Mouse (Mus musculus) cerebellum, adult 11 months (tissue): Measurements from ENCODE around the gene Snrpa1.

Experiments
- DNase-seq: peaks from one replicate; pipeline ENCODE4 v3.0.0; 2022

Snrpa1 gene

DNA sequence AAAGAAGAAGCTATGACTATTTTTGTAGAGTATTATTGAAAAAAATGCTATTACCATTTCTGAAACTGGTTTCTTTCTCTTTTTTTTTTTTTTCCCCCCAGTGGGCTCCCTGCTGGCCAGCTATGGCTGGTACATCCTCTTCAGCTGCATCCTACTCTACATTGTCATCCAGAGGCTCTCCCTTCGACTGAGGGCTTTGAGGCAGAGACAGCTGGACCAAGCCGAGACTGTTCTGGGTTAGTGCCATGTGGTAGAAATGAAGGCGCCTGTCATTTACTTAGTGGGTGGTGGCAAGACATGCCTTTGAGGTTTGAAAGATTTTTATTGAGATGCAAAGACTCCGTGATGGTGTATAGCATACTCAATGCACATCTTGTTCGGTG, 21.4 kb downstream of the Snrpa1 start:
- DNase-seq, result no peak

DNA sequence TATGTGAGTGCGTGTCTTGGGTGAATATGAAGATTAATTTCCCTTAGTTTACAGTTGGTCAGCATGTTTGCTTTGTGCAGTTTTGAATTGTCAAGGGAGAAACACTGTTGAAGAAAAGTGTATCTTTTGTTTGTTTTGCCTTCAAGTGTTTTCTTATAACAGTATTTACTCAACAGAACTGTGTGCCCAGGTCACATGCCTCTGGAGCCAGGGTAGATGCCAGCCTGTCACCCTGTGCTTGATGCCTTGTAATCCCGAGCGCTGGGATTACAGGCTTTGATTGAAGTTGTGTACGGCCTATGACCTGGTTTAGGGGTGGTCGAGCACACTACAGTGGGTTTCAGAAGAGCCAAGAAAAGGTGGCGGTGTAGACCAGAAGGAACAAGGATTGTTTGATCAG, 25.0 kb downstream of the Snrpa1 start:
- DNase-seq, result no peak

GRCm38 (mm10) chr7:66084546-66084945, 25.7 kb downstream of the Snrpa1 start:
- DNase-seq, result no peak

GRCm38 (mm10) chr7:66087652-66088051, 28.8 kb downstream of the Snrpa1 start:
- DNase-seq, result no peak

DNA sequence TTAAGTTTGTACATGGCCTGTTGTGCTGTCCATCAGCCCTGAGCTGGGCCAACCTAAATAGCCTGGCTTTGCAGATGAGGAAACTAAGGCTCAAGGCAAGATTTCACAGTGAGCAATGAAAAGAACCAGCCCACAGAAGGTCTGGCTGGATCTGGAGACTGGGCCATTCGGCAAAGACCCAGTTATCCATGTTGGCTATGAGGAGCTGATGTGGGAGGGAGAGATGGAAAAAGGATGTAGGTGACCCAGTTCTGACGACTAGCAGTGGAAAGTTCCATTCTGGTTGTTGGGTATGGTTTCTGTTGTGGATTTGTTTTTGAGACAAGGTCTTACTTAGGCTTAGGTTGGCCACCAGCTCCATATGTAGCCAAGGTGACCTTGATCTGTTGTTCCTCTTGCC, 29.3 kb downstream of the Snrpa1 start:
- DNase-seq, result no peak

GRCm38 (mm10) chr7:66090676-66091190, 31.9 kb downstream of the Snrpa1 start:
- no peak for DNase-seq

DNA sequence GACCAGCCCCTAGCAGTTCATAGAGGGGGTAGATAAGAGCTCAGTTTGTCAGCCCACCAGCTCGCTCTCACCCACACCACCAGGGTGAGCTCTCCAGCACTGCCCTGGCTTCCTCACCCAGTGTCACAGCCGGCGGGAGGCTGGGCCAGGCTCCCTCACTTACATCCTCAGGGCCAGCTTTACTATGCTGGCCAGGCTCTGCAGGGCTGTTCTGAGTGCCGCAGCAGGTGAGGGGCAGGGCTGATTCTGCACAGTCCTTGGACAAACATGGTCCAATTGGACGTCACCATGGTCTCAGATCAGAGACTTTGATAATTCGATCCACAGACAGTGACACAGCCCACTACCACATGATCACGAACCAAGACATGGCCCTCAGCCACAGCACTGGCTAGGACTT, 32.8 kb downstream of the Snrpa1 start:
- DNase-seq, result no peak

GRCm38 (mm10) chr7:66092656-66093055, 33.9 kb downstream of the Snrpa1 start:
- DNase-seq, result peak; percentile 33

DNA sequence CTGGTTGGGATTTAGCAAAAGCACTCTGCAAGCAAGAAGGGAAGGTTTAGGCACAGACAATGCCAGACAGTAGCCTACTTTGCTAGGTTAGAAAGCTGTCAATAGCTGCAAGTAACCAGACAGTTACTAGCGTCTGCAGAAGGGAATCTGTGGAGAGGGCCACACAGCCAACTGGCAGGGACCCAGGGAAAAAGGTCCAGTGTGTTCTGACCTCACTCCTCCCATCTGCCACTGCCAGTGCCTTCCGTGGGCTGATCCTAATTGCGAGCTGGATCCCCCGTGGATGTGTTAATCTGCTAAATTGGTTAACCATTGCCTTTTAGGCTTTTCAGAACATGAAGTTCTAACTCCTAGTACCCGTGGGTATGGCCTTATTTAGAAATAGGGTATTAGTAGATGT, 35.3 kb downstream of the Snrpa1 start:
- DNase-seq, result peak; percentile 40

- DNase-seq, result no peak
These were observed 40.0 kb downstream of the Snrpa1 start for GRCm38 (mm10) chr7:66098803-66099202.

GRCm38 (mm10) chr7:66101866-66102265, 43.1 kb downstream of the Snrpa1 start:
- DNase-seq, result no peak

- DNase-seq, result no peak
These were observed 45.7 kb downstream of the Snrpa1 start for GRCm38 (mm10) chr7:66104531-66104930.

- no peak for DNase-seq
These were observed 47.0 kb downstream of the Snrpa1 start for GRCm38 (mm10) chr7:66105771-66106170.

DNA sequence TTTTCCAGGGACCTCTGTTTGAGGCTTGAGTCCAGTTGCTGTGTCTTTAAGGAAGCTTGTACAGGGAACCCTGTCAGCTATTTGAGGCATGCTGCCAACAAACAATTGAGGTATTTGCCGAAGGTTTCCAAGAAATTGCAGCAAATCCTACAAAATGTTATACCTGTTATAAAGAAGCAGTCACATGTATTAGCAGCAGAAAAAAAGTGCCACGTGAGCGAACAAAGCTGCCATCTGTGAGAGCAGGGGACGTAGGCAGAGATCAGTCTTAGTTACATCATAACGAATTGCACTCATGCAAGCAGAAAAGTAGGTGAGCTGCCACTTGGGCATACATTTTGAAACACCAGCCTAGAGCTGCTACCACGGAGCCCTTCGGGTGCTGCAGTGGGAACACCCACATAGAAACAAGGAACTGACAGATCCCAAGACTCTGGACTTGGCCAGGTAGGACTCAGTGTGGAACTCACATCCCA, 47.8 kb downstream of the Snrpa1 start:
- DNase-seq, result no peak

DNA sequence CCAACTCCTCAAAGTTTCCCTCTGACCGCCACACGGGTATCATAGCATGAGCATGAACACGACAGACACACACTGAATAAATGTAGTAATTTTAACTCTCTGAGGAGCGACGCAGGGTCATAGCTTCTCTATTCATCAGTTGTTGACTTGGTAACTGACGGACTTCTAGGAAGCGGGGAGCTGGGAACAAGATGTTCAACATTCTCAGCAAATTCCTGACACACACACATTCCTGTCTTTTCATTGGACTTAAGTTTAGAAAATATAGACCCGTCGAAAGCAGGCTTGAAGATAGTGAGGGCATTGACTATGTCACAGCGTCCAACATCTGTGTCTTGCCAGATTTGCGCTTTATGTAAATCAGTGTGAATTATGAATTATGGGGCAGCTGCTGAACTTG, 48.4 kb downstream of the Snrpa1 start:
- DNase-seq, result no peak

DNA sequence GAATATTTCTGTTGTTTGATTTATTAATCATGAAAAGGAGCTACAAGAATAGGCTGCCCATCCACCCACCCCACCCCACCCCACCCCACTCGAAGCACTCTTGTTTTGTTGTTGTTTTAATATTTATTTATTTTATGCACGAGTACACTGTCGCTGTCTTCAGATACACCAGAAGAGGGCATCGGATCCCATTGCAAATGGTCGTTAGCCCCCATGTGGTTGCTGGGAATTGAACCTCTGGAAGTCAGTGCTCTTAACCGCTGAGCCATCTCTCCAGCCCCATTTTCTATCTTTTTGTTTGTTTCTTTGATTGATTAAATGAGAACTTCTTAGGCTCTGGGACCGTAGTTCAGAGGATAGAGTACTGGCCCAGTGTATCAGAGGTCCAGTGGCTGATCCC, 49.1 kb downstream of the Snrpa1 start:
- DNase-seq, result no peak

DNA sequence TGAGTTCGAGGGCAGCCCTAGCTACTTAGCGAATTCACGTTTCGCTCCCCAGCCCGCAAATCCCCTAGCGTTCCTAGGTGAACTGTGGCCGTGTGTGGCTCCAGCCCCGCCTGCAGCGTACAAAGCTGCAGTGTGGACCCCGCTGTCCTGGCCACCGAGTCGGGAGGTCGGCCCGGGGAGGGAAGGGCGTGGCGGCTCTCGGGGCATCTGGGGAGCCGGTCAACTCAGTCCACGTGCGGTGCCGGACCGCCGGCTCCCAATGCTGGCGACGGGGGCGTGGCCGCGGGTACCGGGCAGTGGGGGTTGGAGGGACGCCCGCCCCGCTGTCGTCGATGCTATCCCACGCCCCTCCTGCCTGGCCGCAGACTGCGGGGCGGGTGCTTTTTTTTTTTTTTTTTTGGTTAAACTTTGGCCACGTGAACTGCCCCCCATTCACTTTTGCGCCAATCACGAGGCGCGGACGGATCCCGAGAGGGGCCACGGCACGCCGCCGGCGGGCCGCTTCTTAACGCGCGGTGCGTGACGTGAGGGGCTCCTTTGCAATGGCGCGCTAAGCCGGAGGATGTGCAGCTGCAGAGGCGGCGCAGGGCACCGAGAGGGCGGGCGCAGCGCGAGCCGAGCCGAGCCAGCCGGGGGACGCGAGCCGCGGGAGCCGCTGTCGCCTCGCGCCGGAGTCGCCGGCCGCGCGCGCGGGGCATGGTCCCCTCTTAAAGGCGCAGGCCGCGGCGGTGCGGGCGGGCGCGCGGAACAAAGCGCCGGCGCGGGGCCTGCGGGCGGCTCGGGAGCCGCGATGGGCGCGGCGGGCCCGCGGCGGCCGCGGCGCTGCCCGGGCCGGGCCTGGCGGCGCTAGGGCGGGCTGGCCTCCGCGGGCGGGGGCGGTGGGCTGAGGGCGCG, 50.4 kb downstream of the Snrpa1 start, which contains the start of gene Chsy1:
Chsy1 (plus strand) TSS at position 555 of the 894 bp plus-strand sequence.
- peak; percentile 83 for DNase-seq

DNA sequence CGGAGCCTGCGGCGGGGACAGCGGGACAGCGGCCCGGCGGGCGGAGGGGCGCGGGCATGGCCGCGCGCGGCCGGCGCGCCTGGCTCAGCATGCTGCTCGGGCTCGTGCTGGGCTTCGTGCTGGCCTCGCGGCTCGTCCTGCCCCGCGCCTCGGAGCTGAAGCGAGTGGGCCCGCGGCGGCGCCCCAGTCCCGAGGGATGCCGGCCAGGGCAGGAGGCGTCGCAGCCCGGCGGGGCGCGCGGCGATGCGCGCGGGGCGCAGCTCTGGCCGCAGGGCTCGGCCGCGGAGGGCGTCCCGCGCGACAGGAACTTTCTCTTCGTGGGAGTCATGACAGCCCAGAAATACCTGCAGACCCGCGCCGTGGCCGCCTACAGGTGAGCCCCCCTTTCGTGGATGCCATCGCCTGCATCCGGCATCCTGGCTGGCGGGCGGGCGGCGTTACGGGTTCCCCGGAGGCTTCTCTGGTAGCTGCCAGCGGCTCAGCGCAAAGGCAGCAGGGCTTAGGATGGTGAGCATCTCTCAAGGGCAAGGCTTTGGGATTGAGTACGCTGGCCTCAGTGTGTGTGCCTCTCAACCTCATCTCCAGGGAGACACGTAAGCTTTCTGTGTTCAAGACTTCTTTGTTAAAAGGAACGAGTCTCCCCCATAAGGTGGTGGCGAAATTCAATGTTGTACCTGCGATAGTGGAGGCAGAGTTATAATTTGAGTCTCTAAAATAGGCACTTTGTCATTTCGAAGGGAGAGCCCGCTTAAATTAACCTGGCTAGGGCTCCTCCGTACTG, 51.2 kb downstream of the Snrpa1 start:
- DNase-seq, result peak; percentile 38

GRCm38 (mm10) chr7:66110636-66111112, 51.9 kb downstream of the Snrpa1 start:
- no peak for DNase-seq

DNA sequence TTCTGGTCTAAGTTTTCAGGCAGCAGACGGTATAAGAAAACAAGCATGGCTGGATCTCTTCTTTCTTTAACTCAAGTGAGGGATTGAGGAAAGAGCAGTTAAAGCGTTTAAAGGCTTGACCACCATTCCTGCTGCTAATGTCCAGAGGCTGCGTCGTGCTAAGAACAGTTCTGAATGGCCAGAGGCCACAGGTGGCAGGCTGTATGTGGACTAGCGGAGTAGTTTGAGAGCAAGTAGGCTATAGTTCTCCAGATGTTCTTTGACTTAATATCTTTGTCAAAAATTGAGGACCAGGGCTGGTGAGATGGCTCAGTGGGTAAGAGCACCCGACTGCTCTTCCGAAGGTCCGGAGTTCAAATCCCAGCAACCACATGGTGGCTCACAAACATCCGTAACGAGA, 52.4 kb downstream of the Snrpa1 start:
- DNase-seq, result no peak

GRCm38 (mm10) chr7:66113561-66113960, 54.8 kb downstream of the Snrpa1 start:
- DNase-seq, result no peak

GRCm38 (mm10) chr7:66115821-66116343, 57.1 kb downstream of the Snrpa1 start:
- no peak for DNase-seq

GRCm38 (mm10) chr7:66116906-66117482, 58.2 kb downstream of the Snrpa1 start:
- no peak for DNase-seq
